Mouse (Mus musculus) activated CD4-positive, CD25-positive, alpha-beta regulatory T cell, adult 4 months (primary cell): Measurements from ENCODE around the gene Hibch. TPM values are rescaled to one million over a fixed set of nuclear protein-coding genes. Genes with fewer than 3 reads are reported as not detected.
A peak's percentile ranks its signal among the peaks of the same experiment; 100 is the strongest.

Source experiments
- ATAC-seq: one replicate; pipeline ENCODE4 v1.8.0; 2017
- polyA plus RNA-seq, 2 experiments: library from polyadenylated mRNA; unstranded; fragments of 100-300 nt; shearing (Covaris generic); gene quantifications; one replicate each; pipeline ENCODE4 v1.2.1; 2017

Hibch gene
- 10 to 100 TPM; 30.2 to 36.1 TPM for polyA plus RNA-seq

DNA sequence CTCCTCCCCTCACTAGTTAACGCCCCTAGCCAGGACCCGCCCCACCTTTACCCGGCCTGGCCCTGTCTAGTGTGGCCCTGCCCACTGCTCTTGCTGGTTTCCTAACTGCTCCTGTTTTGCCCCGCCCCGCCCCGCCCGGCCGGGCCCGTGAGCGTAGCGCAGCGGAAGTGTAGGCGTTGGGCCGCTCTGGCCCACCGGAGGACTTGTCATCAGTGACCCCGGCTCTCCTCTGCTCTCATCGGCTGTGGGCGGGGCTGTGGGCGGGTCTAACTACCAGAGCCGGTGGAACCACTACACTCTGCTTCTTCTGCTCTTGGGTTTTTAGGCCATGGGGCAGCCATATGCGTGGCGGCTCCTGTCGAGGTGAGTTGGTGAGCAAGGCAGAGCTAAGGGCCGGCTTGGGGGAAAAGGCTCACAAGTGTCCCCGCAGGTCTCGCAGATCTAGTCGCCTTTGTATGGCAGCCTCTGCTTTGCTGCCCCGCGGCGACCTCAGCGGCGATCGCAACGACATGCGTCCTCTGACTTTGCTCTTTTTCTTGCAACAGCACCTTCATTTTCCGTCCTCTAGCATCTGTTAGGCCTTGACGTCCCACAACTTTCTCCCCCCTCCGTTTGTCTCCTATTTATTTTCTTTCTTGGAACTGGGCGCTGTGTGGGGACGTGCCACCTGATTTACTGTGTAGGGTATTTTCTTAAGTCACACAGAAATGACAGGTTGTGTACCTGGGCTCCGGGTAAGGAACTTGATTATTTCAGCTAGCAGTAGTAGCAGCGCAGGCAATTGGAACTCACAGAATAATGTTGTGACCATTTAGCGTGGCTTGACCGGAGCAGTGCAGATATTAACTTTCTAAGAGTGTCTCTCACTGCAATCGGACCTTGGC is at the start of gene Hibch:
TSS of gene Hibch (plus strand) at position 148 of the 884 bp plus-strand sequence.
- ATAC-seq: peak; percentile 96

DNA sequence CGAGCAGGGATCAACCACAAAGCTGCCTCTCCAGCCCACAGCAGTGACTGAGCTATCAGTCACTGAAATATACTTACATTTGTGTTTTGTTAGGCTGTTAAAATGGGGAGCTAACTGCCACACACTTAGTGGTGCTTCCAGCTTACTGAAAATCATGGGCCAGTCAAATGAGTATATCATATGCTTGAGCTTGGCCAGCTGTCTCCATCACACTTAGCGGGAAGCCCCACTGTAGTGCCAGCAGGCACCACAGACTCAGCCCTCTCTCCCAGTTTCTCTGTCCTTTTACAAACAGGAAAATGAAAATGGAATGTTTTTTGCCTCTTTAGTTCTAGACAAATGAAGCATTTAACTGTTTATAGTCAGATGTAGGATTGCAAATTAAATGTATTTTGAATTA is 48.8 kb upstream of the Hibch start:
- no peak for ATAC-seq

DNA sequence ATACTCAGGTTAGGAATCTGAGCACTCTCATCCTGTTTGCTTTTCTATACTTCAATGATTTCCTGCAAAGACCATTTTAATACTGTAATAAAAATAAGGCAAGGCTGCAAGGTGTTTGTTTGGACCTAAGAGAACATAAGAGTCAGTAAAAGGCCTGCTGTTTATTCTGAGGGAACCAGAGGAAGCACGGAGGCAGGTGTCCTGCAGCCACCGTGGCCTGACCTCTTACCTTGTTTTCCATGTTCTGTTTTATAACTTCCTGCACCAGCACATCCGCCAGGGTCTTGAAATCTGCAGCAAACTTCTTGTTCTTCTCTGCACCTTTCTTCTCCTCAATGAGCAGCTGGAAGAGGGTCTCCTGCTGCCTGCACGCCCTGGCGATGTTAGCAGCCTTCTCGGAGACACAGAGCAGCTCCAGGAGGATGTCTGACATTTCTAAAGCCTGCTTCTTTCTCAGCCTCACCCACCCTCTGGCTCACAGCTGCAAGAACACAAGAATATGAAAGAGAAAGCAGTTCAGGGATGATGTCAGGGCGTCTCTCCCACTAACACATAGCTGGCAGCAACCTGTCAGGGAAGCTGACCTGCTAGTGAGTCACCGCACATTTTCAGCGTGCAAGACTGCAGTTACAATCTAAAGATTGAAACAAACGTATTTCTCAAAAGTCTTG is 45.5 kb upstream of the Hibch start:
- ATAC-seq: peak; percentile 64

DNA sequence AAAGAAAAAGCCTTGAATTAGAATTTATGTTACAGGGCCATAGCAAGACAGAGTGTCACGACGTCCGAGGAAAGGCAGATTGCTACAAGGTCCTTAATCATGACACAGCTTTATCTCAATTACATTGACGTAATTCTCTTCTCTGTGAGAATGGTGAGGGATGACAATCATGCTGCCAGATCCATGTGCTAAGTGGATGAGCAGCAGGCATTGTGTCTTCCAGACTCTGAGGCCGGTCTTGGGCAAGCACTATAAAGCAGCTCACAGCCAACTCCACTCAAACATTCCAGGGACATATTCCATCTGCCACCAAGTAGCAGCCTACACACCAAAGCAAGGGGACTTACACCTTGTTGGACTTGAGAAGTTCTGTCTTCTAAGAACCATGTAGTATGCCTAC is 45.0 kb upstream of the Hibch start:
- no peak for ATAC-seq

DNA sequence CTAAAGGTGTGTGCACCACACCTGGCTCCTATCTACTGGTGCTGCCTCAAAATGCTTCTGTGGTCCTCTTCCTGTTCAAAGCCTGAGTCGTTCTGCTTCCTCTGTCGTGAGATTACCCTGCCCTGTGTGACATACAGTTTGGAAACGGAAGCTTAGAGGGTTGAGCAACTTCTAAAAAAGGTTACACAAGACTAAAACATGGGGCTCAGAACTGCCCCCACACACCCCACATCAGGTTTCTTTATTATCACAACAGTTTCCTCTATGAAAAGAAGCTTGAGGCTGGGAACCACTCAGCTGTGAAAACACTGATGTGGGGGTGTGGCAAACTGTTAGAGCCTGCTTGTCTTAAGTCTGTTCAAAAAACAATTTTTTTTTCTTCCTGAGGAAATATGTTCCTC is 44.4 kb upstream of the Hibch start:
- ATAC-seq: peak; percentile 84

DNA sequence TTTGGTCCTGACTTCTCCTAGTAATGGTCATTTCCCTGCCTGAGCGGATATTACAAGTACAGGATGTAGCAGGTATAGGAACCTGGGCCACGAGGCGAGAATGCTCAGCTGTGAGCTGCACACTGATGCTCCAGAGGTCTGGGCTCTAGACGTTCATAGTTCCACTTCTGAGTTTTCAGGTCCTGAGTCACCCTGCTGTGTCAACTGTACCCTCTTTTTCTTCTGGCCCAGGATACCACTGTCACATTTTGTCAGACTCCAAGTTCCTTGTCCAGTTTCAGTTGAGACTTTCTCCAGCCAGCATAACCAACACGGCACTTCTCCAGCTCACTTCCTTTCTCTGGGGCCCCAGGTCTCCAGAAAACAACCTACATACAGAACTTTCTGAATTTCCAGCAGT is 43.1 kb upstream of the Hibch start:
- ATAC-seq: no peak

DNA sequence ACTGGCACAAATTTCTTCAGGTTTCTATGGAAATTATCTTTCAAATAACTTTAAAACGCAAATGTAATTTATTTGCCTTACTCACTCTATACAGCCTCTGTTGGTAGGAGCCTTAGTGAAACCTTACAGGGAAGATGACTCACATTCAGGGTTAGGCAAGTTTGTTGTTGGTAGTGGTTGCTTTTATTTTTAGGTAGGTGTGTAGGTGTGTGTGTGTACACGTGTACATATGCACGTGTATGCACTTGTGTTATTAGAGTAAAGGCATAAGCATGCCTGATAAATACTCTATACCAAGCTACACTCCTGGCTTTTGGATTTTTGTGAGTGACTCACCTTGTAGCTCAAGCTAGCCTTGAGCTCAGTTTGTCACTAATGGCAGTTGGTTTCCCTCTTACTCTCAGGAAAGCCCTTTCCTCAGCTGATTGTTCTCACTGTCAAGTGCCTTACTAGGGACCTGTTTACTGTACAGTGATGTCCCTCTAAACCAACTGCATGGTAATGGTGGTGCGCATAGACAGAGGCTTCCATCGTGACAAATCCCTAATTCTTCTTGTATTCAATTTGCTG is 42.2 kb upstream of the Hibch start:
- ATAC-seq: no peak

DNA sequence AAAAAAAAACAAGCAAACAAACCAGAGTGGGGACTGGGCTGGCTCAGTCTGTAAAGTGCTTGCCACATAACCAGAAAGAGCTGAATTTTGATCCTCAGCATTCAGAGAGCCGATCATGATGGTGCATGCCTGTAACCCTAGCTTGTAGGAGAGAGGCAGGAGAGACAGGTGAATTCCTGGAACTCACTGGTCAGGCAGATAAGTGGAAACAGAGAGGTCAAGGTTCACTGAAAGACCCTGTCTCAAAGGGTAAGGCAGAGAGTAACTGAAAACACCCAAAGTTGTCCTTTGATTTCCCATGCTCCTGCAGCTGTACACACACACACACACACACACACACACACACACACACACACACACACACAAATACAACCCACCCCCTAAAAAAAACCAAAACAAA is 39.7 kb upstream of the Hibch start:
- no peak for ATAC-seq

DNA sequence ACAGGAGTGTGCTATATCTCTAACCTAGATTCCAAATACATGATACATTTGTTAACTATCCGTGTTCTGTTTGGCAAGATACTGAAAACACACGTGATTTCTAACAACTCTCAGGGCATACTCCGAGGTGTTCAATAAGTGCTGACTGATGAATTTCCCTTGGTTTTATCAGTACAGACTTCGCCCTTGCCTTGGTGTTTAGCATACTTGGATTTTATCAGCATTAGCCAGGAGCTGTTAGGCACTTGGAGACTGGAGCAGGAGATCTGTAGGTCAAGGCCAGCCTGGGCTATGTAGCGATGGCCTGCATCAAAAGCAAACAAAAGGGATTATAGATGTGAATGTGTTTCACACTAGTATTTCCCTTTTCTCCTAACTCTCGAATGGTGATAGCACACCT is 36.3 kb upstream of the Hibch start:
- ATAC-seq: no peak

DNA sequence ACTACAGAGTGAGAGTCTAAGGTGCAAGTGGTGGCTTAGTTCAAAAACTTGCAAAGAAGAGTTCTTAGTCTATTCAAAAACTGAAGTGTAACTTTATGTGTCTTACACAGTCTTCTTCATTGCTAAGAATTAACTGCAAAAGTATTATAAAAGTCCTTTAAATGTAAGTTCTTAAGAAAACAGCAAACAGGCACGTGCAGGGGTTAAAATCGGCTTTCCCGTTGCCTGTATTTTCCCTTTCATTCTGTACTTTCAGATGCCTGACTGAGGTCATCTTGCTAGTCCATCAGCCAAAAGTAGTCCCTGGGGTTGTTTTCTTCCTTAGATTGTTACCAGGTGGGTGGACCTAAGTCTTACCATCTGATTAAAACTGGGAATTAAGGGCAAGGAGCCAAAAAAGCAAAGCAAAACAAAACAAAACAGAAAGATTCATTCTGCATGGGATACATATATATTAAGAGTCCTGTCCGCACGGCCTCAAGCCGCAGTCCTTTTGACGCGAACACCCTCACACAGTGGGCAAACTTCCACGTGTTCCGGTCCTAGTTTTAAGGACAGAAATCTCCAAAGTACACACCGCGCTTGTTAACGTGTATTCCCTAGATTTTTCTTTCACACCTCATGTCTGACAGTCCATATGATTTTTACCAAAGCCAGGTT is 28.4 kb upstream of the Hibch start:
- ATAC-seq: no peak

DNA sequence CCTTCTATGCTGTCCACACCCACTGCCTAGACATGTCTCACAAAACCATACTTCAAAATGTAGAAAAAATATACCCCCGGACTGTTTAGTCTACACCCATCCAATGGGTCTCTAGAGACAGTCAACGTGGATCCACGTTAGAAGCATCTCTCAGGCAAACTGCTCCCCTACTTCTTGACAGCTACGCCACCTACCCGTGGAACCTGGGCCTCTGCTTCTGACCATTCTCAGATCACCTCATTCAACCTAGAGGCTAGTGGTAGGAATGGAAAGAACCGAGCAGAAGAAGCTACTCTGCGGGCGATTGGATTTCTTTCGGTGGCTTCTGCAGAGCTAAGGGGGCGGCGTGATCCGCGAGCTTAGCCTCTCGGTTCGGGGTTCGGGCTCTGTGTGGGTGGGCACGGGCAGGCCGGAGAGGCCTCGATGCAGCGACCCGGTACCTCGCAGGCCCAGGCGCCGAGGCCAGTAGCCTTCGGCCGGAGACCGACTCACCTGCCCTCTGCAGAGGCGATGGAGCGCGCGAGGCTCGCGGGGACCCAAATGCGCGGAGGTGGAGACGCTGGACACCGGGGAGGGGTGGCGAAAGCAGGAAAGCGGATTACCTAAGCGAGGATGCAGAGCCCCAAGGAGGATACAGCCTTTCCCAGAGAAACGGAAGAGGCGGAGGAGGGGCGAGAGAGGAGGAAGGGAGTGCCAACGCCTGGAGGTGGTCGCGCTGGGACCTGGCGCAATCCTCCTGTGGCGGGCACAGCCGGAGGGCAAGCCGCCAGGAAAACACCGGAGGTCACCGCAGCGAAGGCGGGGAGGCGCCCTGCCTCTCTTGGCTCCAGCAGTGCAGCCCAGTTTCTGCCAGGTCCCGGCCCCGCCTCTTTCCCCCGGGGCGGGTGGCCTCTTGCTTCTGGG is 27.6 kb upstream of the Hibch start, which contains the start of gene Inpp1:
TSS of gene Inpp1 (minus strand) at position 779 of the 903 bp plus-strand sequence.
- peak; percentile 86 for ATAC-seq

DNA sequence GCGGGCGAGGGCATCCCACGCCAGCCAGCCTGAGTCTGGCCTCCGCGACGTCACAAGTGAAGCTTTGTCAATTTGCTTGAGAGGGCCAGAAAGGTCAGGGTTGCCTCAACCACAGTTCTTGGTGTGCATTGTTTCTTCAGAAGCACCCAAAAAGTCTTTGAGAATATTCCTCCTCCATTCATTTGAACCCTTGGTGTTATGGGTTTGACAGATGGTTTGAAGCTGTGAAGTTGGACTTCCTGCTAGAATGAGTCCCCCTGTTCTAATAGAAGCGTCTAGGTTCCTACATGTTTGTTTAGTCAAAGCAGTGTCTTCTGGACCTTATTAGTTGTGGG is 26.9 kb upstream of the Hibch start:
- ATAC-seq: no peak

DNA sequence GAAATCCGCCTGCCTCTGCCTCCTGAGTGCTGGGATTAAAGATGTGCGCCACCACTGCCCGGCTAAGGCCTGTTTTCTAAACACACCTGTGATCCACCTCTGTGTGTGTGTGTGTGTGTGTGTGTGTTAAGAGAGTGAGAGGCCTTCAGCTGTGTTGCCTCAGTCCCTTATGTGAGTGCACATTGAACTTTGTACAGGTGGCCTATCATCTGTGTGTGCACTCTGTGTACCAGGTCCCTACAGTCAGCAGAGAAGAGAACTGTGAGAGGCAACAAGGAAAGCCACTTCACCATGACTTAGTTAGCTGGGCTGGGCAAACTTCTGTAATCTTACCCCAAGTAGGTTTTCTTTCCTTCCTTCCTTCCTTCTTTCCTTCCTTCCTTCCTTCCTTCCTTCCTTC is 5.6 kb upstream of the Hibch start:
- ATAC-seq: no peak

DNA sequence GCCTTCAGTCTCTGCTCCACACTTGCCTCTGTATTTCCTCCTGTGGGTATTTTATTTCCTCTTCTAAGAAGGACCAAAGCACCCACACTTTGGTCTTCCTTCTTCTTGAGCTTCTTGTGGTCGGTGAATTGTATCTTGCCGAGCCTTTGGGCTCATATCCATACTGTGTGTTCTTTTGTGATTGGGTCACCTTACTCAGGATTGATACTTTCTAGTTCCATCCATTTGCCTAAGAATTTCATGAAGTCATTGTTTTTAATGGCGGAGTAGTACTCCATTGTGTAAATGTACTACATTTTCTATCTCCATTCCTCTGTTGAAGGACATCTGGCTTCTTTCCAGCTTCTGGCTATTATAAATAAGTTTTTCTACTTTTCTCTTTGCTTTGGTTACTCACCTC is 375 bp upstream of the Hibch start:
- ATAC-seq: no peak

DNA sequence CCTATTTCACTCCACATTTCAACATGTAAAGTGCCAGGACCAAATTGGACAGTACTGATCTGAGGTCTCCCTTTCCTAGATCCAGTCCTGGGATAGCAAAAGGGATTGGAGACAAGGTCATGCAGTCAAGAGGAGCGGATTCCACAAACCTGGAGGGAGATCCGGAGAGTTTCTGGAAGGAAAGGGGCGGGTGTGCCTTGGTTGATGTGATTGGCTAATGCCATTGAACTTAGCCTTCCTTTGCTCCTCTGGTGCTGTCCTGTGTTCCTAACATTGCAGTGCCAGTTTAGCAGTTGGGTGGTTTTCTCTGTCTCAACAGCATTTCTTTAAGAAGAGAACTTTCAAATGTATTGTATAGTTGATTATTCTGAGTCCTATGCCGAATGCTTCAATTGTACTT is 1.8 kb downstream of the Hibch start:
- ATAC-seq: no peak

DNA sequence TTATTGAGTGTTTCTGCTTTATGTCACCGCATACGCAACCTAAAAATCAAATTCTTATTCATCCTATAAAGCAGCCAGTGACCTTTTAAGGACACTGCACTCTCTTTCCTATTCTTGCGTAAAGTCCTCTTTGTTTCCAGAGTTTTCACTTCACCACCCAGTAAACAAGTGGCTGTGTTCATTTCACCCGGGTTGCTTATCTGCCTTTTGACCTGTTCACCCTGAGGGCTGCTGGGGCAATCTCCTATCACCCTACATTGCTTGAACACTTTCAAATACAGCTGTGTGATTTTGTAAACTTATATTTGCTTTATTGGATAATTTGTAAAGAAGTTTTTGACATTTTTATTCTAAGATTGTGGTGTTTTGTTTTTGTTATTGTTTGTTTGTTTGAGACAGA is 4.7 kb downstream of the Hibch start:
- no peak for ATAC-seq

DNA sequence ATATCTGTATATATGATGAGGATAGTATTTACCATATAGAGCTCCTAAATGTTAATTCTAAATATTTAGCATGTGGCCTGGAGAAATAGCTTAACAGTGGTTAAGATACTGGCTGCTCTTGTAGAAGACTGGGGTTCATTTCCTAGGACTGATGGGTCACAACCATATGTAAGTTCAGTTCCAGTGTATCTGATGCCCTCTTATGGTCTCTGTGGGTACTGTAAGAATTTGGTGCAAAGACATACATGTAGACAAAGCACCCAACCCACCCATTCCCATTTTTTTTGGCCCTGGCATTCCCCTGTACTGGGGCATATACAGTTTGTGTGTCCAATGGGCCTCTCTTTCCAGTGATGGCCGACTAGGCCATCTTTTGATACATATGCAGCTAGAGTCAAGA is 9.3 kb downstream of the Hibch start:
- ATAC-seq: peak; percentile 75

DNA sequence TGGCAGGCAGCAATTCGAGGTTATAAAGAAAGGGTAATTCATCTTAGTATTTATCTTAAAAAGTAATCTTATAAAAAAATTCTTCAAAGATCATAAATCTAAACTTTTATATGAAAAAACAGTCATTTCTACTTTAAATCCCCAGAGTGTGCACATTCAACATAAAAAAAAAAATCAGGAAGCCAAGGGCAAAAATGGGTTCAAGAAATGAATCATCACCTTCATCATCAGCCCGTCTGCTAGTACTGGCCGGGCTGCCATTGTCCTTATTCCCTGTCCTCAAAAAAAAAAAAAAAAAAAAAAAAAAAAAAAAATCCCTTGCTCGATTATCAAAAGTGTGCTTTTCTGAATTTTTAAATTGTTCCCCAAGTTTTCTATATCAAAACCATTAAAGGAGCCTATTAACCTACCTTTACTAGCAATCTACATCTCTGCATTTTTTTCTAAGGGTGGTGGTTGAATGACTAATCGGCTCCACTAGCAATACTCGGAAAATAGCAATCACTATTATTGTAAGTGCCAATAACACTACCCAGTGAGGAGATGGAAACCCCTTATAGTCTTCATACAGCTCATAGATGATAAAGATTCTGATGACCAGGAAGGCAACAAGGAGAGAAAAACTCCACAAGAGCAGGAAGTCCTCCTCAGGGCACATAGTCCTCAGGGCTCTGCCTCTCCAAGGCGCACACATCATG is 11.3 kb downstream of the Hibch start:
- ATAC-seq: no peak

DNA sequence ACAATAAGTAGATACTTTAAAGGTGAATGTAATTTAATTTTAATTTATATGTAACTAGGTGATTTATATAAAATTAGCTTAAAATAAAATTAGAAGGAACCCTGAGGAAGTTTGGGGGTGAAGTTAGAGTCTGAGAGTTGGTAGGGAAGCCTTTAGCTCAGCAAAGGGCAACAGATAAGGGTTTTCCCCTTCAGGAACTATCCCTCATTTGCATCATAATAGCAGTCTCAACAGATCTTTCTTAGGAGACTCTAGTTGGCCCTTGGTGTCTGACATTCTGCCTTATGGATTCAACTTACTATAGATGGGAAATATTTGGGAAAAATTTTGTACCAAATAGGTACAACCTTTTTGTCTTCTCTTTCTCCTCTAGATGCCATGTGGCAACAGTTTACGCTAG is 19.5 kb downstream of the Hibch start:
- no peak for ATAC-seq

DNA sequence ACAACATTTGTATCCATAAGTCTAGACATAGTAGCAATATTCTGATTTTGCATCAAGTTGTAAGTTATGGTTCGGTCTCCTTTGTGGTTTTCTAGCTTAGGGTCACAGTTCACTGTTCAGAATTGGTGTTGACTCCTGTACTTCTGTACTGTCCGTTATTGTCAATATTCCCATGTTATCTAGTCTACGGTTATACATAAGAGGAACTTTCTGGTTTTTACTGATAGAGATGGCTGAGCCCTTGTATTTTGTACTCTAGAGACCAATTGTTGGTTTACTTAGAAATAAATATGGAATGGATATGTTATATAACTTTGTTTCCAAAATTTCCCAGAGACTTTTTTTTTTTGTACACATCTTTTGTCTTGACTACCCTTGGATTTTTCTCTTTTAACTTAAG is 21.3 kb downstream of the Hibch start:
- ATAC-seq: no peak

DNA sequence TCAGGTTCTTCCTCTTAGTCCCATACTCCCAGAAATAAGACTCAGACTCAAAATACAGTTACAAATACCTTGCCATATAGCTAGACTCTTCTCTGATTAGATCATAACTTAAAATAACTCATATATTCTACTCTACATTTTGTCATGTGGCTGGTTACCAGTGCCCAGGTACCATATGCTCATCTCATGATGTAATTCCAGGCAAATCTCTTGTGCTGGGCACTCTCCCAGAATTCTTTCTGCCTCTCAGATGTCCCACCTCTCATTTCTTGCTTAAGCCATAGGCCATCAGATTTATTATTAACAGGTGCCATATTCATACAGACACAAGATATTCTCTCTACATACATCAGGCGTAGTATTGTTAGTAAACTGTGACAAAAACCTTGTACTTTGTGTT is 23.1 kb downstream of the Hibch start:
- ATAC-seq: no peak

DNA sequence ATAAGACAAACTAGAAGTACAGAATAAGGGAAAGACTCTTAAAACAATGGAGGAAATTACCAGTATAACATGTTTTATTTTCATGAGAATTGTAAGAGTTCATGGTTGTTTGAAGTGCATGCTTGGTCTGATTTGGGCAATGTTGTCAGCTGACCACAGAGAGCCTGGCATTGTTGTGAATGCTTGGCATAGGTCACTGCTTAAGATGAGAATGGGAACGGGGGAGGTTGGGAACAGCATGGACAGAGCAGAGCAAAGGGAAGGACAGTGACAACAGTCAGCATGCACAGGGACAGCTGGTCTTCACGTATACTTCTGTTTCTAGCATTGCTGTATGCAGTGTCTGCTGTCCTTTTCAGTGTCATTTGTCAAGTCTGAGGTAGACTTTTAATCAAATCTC is 39.5 kb downstream of the Hibch start:
- no peak for ATAC-seq
